Mouse (Mus musculus) bone marrow macrophage, adult 2 months (primary cell): ENCODE data around the gene Nlrc5. TPM values are rescaled to one million over a fixed set of nuclear protein-coding genes. Genes with fewer than 3 reads are reported as not detected.

Experiments
- H3K27ac ChIP-seq: 2 replicates; pipeline ENCODE4 v1.5.1; 2012; ENCODE audit warnings: low read depth, low read length; ENCODE audit not compliant: insufficient read depth
- H3K4me1 ChIP-seq: 2 replicates; pipeline ENCODE4 v1.6.1; 2012; ENCODE audit warnings: low read length; ENCODE audit not compliant: control insufficient read depth, insufficient read depth
- H3K4me3 ChIP-seq: 2 replicates; pipeline ENCODE4 v1.5.1; 2012; ENCODE audit warnings: mild to moderate bottlenecking, low read length, moderate library complexity; ENCODE audit not compliant: insufficient read depth
- CTCF ChIP-seq: IDR thresholded peaks from 2 replicates; pipeline ENCODE4 v1.5.1; 2012; ENCODE audit warnings: low read depth, mild to moderate bottlenecking, low read length, moderate library complexity
- POLR2A ChIP-seq: IDR thresholded peaks from 2 replicates; pipeline ENCODE4 v1.6.1; 2012; ENCODE audit warnings: mild to moderate bottlenecking, low read depth, low read length, borderline replicate concordance
- polyA plus RNA-seq: library from polyadenylated mRNA; stranded (reverse); fragments of >200 nt; gene quantifications from 2 replicates; pipeline ENCODE4 v1.2.4, GENCODE M21; 2012; ENCODE audit not compliant: missing spikeins, insufficient read depth, insufficient read length

Gene Nlrc5
- polyA plus RNA-seq, 1 experiment, result 37.8 TPM

DNA sequence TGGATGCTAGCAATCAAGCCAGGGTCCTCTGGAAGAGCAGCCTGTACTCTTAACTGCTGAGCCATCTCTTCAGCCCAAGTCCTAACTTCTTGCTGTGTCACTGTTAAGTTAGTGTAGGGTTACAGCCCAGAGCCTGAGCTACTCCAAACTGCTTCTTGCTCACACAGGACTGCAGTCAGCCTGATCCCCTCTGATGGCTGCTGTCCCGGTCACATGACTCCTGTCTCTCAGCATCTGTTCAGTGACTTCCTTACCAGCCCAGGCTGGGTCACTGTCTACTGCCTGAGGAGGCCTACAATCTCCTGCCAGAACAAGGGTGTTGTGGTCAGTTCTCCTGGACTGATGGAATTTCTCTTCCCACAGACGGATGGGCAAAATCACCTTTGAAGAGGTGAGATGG is 18.9 kb upstream of the Nlrc5 start:
- H3K4me3 ChIP-seq, result no peak overlapping the region

DNA sequence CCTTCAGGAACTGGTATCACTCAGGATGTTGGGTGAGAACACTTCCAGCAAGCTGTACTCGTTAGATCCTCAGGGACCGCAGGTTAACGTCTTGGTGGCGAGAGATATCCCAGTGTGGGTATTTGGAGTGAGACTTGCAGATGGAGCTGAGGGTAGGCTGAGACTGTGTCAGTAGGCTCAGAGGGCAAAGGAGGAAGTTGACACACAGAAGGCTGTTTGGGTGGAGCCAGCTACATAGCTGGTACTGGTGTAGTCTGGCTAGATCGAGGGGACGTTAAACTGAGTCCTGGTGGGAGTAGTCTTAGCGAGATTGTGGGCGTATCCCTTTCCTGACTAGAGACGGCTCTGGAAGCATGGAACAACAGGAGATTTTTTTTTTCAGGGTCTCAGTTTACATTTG is 16.1 kb upstream of the Nlrc5 start:
- Histone ChIP-seq H3K4me1 (peaks cover 19% of the 10 kb centered on the region), H3K27ac (no peak overlapping the region), H3K4me3 (no peak overlapping the region)
- TF ChIP-seq CTCF, result no peak
- no peak for TF ChIP-seq POLR2A

More for the DNA sequence above, 18.9 kb upstream of the Nlrc5 start:
- H3K27ac ChIP-seq, result no peak overlapping the region
- TF ChIP-seq CTCF, result no peak
- no peak for TF ChIP-seq POLR2A
- H3K4me1 ChIP-seq, result peaks cover 19% of the 10 kb centered on the region

DNA sequence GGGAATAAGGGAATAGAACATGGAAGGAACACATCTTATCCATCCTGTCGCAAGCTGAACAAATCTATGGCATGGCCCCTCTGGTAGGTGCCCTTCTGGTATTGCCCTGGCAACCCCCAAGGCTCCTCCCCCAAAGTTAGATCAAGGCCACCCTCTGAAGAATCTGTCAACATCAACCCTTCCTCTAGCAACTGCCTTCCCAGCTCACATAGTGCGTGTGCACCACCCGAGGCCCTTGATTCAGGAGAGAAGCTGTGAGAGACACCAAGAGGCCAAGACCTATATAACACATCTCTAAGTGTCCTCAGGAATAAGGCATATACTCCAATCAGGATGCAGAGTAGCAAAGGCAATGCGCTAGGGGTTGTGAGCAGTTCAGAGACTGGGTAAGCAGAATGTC is 11.9 kb upstream of the Nlrc5 start:
- Histone ChIP-seq H3K27ac (no peak overlapping the region), H3K4me3 (no peak overlapping the region), H3K4me1 (peaks cover 20% of the 10 kb centered on the region)
- no peak for TF ChIP-seq POLR2A
- no peak for TF ChIP-seq CTCF

DNA sequence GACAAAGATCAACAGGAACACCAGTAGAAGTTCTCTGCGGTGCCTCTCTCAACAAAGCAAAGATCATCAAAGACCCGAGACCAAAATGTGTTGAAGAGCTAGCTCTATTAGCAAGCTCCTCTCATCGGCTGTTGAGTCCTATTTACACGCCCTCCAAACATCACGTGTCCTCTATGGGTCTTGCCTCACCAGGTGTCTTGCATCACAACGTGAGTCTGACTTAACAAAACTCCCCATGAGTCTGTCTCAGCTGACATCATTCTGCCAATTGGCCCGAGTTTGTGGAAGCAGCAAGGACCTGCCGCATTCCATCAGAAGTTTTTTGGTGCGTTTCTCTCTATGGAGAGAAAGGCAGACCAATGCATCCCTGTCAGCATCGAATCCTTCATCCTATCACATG is 6.2 kb upstream of the Nlrc5 start:
- TF ChIP-seq CTCF (no peak), POLR2A (no peak)
- H3K27ac ChIP-seq, result no peak overlapping the region
- no peak overlapping the region for H3K4me3 ChIP-seq
- H3K4me1 ChIP-seq, result peaks cover 37% of the 10 kb centered on the region

DNA sequence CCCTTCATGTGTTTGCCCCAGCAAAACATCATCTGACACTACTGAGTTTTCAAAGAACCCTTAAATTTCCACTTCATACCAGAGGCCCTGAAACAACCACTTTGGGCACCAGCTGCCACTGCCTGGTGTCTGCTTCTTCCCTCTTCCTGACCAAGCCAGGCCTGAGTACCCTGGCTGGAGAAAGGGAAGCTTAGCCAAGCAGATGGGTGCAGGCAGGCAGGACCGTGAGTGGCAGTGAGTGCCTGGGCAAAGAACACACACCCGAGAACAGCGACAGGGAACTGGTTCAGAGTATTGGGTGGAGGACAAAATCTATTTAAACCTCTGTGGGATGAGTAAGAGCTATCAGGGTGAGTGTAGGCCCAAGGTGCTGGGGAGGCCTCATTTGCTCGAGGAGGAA is 5.7 kb upstream of the Nlrc5 start:
- TF ChIP-seq POLR2A (no peak), CTCF (no peak)
- Histone ChIP-seq H3K27ac (peak overlapping the region; percentile 11; the same call in 1 of the 2 replicates), H3K4me3 (no peak overlapping the region), H3K4me1 (peaks cover 35% of the 10 kb centered on the region)

DNA sequence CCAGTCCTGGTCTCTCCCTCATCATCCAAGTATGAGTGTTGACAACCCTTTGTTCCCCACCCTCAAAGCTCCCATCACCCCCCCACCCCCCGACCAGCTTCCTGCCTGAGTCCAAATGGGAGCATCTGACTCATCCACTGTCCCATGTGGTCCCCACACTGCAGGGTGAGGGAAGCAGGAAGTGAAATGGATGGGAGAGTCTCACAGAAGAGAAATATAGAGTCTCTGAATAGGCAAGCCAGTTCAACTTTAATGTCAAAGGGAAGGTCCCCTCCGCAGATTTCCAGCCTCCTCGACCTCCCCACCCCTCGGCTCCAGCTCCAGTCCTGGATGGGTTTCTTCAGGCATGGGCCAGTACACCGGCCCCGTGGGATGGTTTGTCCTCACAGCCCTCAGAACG is 4.8 kb upstream of the Nlrc5 start:
- no peak overlapping the region for H3K4me3 ChIP-seq
- TF ChIP-seq POLR2A (no peak), CTCF (no peak)
- H3K4me1 ChIP-seq, result peaks cover 36% of the 10 kb centered on the region
- H3K27ac ChIP-seq, result no peak overlapping the region

DNA sequence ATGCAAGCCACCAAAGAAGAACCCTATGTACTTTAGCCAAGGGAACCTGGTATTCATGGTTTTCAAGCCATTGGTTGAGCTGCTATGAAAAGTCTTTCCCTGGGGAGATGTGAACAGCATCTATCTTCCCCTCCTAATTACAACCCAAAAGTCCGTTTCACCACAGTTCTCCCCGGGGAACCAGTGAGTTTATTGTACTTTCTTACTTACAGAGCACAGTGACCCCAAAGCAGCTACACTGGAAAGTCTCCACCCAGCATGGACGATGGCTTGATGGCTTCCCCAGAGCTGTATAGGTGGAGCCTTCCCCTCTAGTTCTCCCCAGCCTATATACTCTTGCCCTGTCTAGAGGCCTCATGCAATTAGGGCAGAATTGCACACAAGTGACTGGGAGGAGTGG is 1.9 kb upstream of the Nlrc5 start:
- Histone ChIP-seq H3K27ac (no peak overlapping the region), H3K4me3 (no peak overlapping the region), H3K4me1 (peaks cover 48% of the 10 kb centered on the region)
- TF ChIP-seq POLR2A (no peak), CTCF (no peak)

DNA sequence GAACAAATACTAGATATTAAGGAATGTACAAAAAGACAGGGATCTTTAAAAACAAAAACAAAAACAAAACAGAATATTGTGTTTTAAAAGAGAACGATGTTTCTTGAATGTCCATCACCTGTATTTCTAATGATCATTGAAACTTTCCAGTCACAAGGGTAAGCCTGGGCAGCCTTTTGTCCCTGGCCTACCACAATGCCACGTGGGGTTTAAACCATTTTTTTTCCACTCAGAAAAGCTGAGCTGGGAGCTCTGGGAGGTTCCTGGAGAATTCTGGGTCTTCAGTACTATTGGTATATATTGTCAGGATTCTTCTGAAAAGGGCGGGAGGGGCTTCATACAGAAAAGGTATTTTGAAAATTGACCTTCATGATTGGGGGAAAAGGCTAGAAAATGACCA is 802 bp downstream of the Nlrc5 start:
- H3K27ac ChIP-seq, result no peak overlapping the region
- TF ChIP-seq CTCF (no peak), POLR2A (no peak)
- peak overlapping the region; percentile 84 for H3K4me3 ChIP-seq
- H3K4me1 ChIP-seq, result peaks cover 23% of the 10 kb centered on the region

DNA sequence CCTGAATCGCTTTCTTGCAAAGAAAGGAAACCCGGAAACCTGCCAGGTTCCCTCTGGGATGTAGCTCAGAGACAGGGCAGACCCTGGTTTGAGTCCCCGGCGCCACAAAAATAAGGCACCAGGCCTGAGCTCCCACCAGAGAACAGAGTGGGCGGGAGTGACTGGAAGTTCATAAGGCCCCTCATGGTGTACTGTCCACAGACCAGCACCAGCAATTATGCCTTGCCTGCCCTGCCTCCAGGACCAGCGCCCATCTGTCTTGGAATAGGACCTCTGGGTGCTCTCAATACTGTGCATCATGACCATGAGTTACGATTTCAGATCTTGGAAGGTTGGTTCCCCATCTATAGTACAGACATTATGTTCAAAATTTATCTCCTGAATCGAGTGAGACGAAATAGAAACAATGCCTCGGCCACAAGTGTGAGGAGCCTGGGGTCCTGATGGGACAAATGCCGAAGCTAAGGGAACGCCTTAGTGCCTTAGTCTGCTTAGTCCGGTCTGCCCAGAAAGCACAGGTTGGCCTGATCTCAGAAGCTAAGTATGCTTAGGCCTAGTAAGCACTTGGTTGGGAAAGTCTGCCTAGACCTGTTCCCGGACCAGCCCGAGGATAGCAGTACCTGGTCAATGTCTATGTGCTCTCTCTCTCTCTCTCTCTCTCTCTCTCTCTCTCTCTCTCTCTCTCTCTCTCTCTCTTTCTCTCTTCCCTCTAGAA is 1.4 kb downstream of the Nlrc5 start:
- Histone ChIP-seq H3K4me1 (peaks cover 19% of the 10 kb centered on the region), H3K27ac (no peak overlapping the region), H3K4me3 (no peak overlapping the region; the same call in 1 of the 2 replicates)
- TF ChIP-seq POLR2A, result no peak
- TF ChIP-seq CTCF, result no peak

DNA sequence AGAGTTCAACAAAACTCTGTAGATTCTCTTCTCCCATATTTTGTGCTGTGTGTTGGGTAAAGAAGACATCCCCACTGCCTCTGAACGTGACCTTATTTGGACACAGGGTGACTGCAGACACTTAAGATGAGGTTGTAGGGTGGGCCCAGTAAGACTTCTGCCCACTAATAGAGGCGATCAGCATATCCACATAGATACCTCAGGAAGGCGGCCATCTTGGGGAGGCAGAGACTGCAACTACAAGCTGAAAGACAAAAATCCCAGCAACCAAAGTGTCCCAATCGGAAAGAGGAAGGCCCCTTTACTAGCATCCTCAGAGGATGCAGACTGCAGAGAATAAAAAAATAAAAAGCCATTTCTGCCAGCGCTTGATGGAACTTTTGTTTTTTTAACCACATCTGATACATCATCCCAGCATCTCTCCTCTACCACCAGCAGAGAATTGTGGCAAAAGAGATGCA is 2.0 kb downstream of the Nlrc5 start:
- Histone ChIP-seq H3K4me3 (no peak overlapping the region), H3K27ac (no peak overlapping the region), H3K4me1 (peaks cover 19% of the 10 kb centered on the region)
- TF ChIP-seq CTCF (no peak), POLR2A (no peak)
